Mouse (Mus musculus): ENCODE data around the gene Rrbp1. TPM values are rescaled to one million over a fixed set of nuclear protein-coding genes. Genes with fewer than 3 reads are reported as not detected.
A peak's percentile ranks its signal among the peaks of the same experiment; 100 is the strongest.

Rrbp1 gene
- polyA plus RNA-seq, 1 experiment from 2014 or later = 29.4 TPM

- Histone ChIP-seq H3K4me2 (no peak overlapping the region), H3K9me3 (no peaks in the 10 kb centered on the region), H3K4me1 (peaks cover 7% of the 10 kb centered on the region; the same call in 1 of the 2 replicates), H3K36me3 (replicated peaks) (no peaks in the 10 kb centered on the region), H3K27me3 (replicated peaks) (no peaks in the 10 kb centered on the region), H3K4me3 (no peak overlapping the region), H3K27ac (no peak overlapping the region), H3K9ac (no peak overlapping the region)
- 97% methylated on average over 6 of the region's 6 CpGs for WGBS
- ATAC-seq (replicated peaks) = peak; percentile 39; the same call in 1 of the 2 replicates
Measured at GRCm38 (mm10) chr2:143925826-143926225, 85.2 kb downstream of the Rrbp1 start.

- H3K4me2 ChIP-seq = no peak overlapping the region
- ATAC-seq (replicated peaks) = no peak
- WGBS = 70% methylated on average over 7 of the region's 7 CpGs
- H3K36me3 ChIP-seq (replicated peaks) = no peaks in the 10 kb centered on the region
- H3K4me1 ChIP-seq = peaks cover 10% of the 10 kb centered on the region
- no peak overlapping the region for H3K4me3 ChIP-seq
- no peaks in the 10 kb centered on the region for H3K27me3 ChIP-seq (replicated peaks)
- no peak overlapping the region for H3K27ac ChIP-seq
- H3K9ac ChIP-seq = no peak overlapping the region
- H3K9me3 ChIP-seq = no peaks in the 10 kb centered on the region
Measured at GRCm38 (mm10) chr2:143924085-143924484, 87.0 kb downstream of the Rrbp1 start.

GRCm38 (mm10) chr2:143918831-143919502 lies 92.1 kb downstream of the Rrbp1 start:
- H3K4me1 ChIP-seq = peaks cover 41% of the 10 kb centered on the region
- no peak for ATAC-seq (replicated peaks)
- WGBS = 55% methylated on average over 4 of the region's 4 CpGs
- no peaks in the 10 kb centered on the region for H3K27me3 ChIP-seq (replicated peaks)
- H3K9me3 ChIP-seq = no peaks in the 10 kb centered on the region
- no peak overlapping the region for H3K4me2 ChIP-seq
- H3K36me3 ChIP-seq (replicated peaks) = no peaks in the 10 kb centered on the region
- H3K27ac ChIP-seq = no peak overlapping the region
- H3K4me3 ChIP-seq = no peak overlapping the region
- no peak overlapping the region for H3K9ac ChIP-seq

GRCm38 (mm10) chr2:143917622-143918021 lies 93.4 kb downstream of the Rrbp1 start:
- WGBS = 83% methylated on average over 5 of the region's 5 CpGs
- Histone ChIP-seq H3K27ac (no peak overlapping the region), H3K4me2 (peak overlapping the region; percentile 85; the same call in 1 of the 2 replicates), H3K4me3 (no peak overlapping the region; the same call in 1 of the 2 replicates), H3K4me1 (peaks cover 42% of the 10 kb centered on the region), H3K36me3 (replicated peaks) (no peaks in the 10 kb centered on the region), H3K9ac (no peak overlapping the region), H3K27me3 (replicated peaks) (no peaks in the 10 kb centered on the region), H3K9me3 (no peaks in the 10 kb centered on the region)
- no peak for ATAC-seq (replicated peaks)

GRCm38 (mm10) chr2:143916229-143916628 lies 94.8 kb downstream of the Rrbp1 start:
- Histone ChIP-seq H3K36me3 (replicated peaks) (no peaks in the 10 kb centered on the region), H3K27me3 (replicated peaks) (no peaks in the 10 kb centered on the region), H3K9ac (peak overlapping the region; percentile 83), H3K4me2 (peak overlapping the region; percentile 85), H3K4me1 (peaks cover 42% of the 10 kb centered on the region), H3K27ac (peak overlapping the region; percentile 93), H3K4me3 (peak overlapping the region; percentile 81), H3K9me3 (no peaks in the 10 kb centered on the region)
- 12% methylated on average over 5 of the region's 5 CpGs for WGBS
- ATAC-seq (replicated peaks) = no peak

GRCm38 (mm10) chr2:143915600-143916135 lies 95.4 kb downstream of the Rrbp1 start:
- Histone ChIP-seq H3K27me3 (replicated peaks) (no peaks in the 10 kb centered on the region), H3K36me3 (replicated peaks) (no peaks in the 10 kb centered on the region), H3K4me1 (peaks cover 38% of the 10 kb centered on the region), H3K4me3 (peak overlapping the region; percentile 81), H3K9ac (peak overlapping the region; percentile 83), H3K9me3 (no peaks in the 10 kb centered on the region), H3K27ac (peak overlapping the region; percentile 93), H3K4me2 (peak overlapping the region; percentile 85)
- ATAC-seq (replicated peaks) = peak; percentile 59
- under 1% methylated on average over 32 of the region's 32 CpGs for WGBS

GRCm38 (mm10) chr2:143914760-143915599 lies 96.1 kb downstream of the Rrbp1 start, which contains the start of gene Dstn:
Dstn (plus strand) TSS chr2:143915320.
- peak within 1 kb of the TSS; percentile 85 for H3K4me2 ChIP-seq
- H3K36me3 ChIP-seq (replicated peaks) = no peaks in the 10 kb centered on the region
- peak within 1 kb of the TSS; percentile 81 for H3K4me3 ChIP-seq
- WGBS = under 1% methylated on average over 71 of the region's 71 CpGs
- ATAC-seq (replicated peaks) = peak; percentile 97
- H3K27me3 ChIP-seq (replicated peaks) = no peaks in the 10 kb centered on the region
- H3K4me1 ChIP-seq = peaks cover 37% of the 10 kb centered on the region
- peak within 1 kb of the TSS; percentile 83 for H3K9ac ChIP-seq
- no peaks in the 10 kb centered on the region for H3K9me3 ChIP-seq
- peak within 1 kb of the TSS; percentile 93 for H3K27ac ChIP-seq

- peak overlapping the region; percentile 83 for H3K9ac ChIP-seq
- no peaks in the 10 kb centered on the region for H3K27me3 ChIP-seq (replicated peaks)
- H3K4me3 ChIP-seq = peak overlapping the region; percentile 81
- ATAC-seq (replicated peaks) = no peak
- 7% methylated on average over 10 of the region's 10 CpGs for WGBS
- H3K4me1 ChIP-seq = peaks cover 33% of the 10 kb centered on the region
- H3K27ac ChIP-seq = peak overlapping the region; percentile 93
- peak overlapping the region; percentile 85 for H3K4me2 ChIP-seq
- H3K9me3 ChIP-seq = no peaks in the 10 kb centered on the region
- H3K36me3 ChIP-seq (replicated peaks) = no peaks in the 10 kb centered on the region
Measured at GRCm38 (mm10) chr2:143914221-143914620, 96.8 kb downstream of the Rrbp1 start.

GRCm38 (mm10) chr2:143912199-143912598 lies 98.9 kb downstream of the Rrbp1 start:
- H3K4me2 ChIP-seq = no peak overlapping the region
- H3K4me3 ChIP-seq = no peak overlapping the region
- H3K9me3 ChIP-seq = no peaks in the 10 kb centered on the region
- 95% methylated on average over 2 of the region's 2 CpGs for WGBS
- peaks cover 15% of the 10 kb centered on the region for H3K4me1 ChIP-seq
- no peaks in the 10 kb centered on the region for H3K27me3 ChIP-seq (replicated peaks)
- no peaks in the 10 kb centered on the region for H3K36me3 ChIP-seq (replicated peaks)
- no peak for ATAC-seq (replicated peaks)
- no peak overlapping the region for H3K27ac ChIP-seq
- no peak overlapping the region for H3K9ac ChIP-seq

GRCm38 (mm10) chr2:143909230-143909629 lies 101.8 kb downstream of the Rrbp1 start:
- H3K4me3 ChIP-seq = no peak overlapping the region

GRCm38 (mm10) chr2:143904896-143905295 lies 106.2 kb downstream of the Rrbp1 start:
- Histone ChIP-seq H3K4me2 (no peak overlapping the region), H3K36me3 (replicated peaks) (no peaks in the 10 kb centered on the region), H3K4me3 (no peak overlapping the region), H3K9me3 (no peaks in the 10 kb centered on the region), H3K27me3 (replicated peaks) (no peaks in the 10 kb centered on the region), H3K27ac (no peak overlapping the region), H3K9ac (no peak overlapping the region), H3K4me1 (no peaks in the 10 kb centered on the region)
- ATAC-seq (replicated peaks) = no peak
- 83% methylated on average over 5 of the region's 5 CpGs for WGBS

More at GRCm38 (mm10) chr2:143909230-143909629, 101.8 kb downstream of the Rrbp1 start:
- WGBS = 81% methylated on average over 2 of the region's 2 CpGs
- ATAC-seq (replicated peaks) = no peak
- Histone ChIP-seq H3K4me1 (peaks cover 3% of the 10 kb centered on the region; the same call in 1 of the 2 replicates), H3K4me2 (no peak overlapping the region), H3K27me3 (replicated peaks) (no peaks in the 10 kb centered on the region), H3K9ac (no peak overlapping the region), H3K36me3 (replicated peaks) (no peaks in the 10 kb centered on the region), H3K27ac (no peak overlapping the region), H3K9me3 (no peaks in the 10 kb centered on the region)

GRCm38 (mm10) chr2:143903376-143904045 lies 107.6 kb downstream of the Rrbp1 start:
- Histone ChIP-seq H3K4me3 (no peak overlapping the region), H3K4me2 (no peak overlapping the region), H3K27ac (no peak overlapping the region), H3K36me3 (replicated peaks) (no peaks in the 10 kb centered on the region), H3K9ac (no peak overlapping the region), H3K9me3 (no peaks in the 10 kb centered on the region), H3K4me1 (no peaks in the 10 kb centered on the region), H3K27me3 (replicated peaks) (no peaks in the 10 kb centered on the region)
- WGBS = 83% methylated on average over 9 of the region's 9 CpGs
- no peak for ATAC-seq (replicated peaks)
